20 mouse cellular contexts compared by ENCODE assay signal in genomic region chr1:51348631-51349030, GRCm38 (mm10).
"Had no signal": no experiment of that assay in that cellular context is flagged by ENCODE, and none has a peak within 500 bp of the region (broad histone marks: within the 10 kb centered on the region; RNA-seq: fewer than 3 reads in every experiment).

No protein-coding gene starts in this region.

- H3K27ac ChIP-seq: hindbrain, embryonic 15.5 days; layer of hippocampus, adult 2 months; limb, embryonic 10.5 days; limb, embryonic 13.5 days; liver, embryonic 12.5 days; liver, embryonic 15.5 days; lung, embryonic 15.5 days; midbrain, embryonic 10.5 days; stomach, embryonic 15.5 days had no signal

- H3K36me3 ChIP-seq: hindbrain, embryonic 15.5 days; limb, embryonic 10.5 days; limb, embryonic 13.5 days; liver, embryonic 12.5 days; liver, embryonic 15.5 days; lung, embryonic 15.5 days; midbrain, embryonic 10.5 days; stomach, embryonic 15.5 days had no signal

- H3K9ac ChIP-seq: limb, embryonic 13.5 days; liver, embryonic 12.5 days; liver, embryonic 15.5 days; lung, embryonic 15.5 days; stomach, embryonic 15.5 days had no signal

- H3K4me2 ChIP-seq: hindbrain, embryonic 15.5 days; limb, embryonic 13.5 days; liver, embryonic 12.5 days; liver, embryonic 15.5 days; lung, embryonic 15.5 days; stomach, embryonic 15.5 days had no signal

- H3K4me1 ChIP-seq: limb, embryonic 10.5 days; limb, embryonic 13.5 days; liver, embryonic 12.5 days; liver, embryonic 15.5 days; lung, embryonic 15.5 days; megakaryocyte, embryonic 14.5 days; stomach, embryonic 15.5 days had no signal

- H3K9me3 ChIP-seq: hindbrain, embryonic 15.5 days; limb, embryonic 10.5 days; limb, embryonic 13.5 days; liver, embryonic 15.5 days; lung, embryonic 15.5 days; stomach, embryonic 15.5 days had no signal

- H3K27me3 ChIP-seq: hindbrain, embryonic 15.5 days; limb, embryonic 13.5 days; liver, embryonic 12.5 days; liver, embryonic 15.5 days; lung, embryonic 15.5 days; megakaryocyte, embryonic 14.5 days; stomach, embryonic 15.5 days had no signal

- H3K4me3 ChIP-seq: hindbrain, embryonic 15.5 days; layer of hippocampus, adult 2 months; limb, embryonic 10.5 days; limb, embryonic 13.5 days; liver, embryonic 12.5 days; liver, embryonic 15.5 days; lung, embryonic 15.5 days; megakaryocyte, embryonic 14.5 days; midbrain, embryonic 10.5 days; stomach, embryonic 15.5 days had no signal

- DNase-seq: layer of hippocampus, adult 9-11 months; liver; lung, adult 18-20 months; lung, postnatal 10 days; lung, postnatal 36 days; retina, postnatal 1 day; right cerebral cortex, postnatal 25 days; spleen, adult 18-20 months; thymus, postnatal 25 days had no signal

- ATAC-seq: intestine, postnatal 0 days; liver, embryonic 12.5 days had no signal
